Mouse (Mus musculus) layer of hippocampus, adult 18-20 months (tissue): Measurements from ENCODE around the gene Kdr. TPM values are rescaled to one million over a fixed set of nuclear protein-coding genes. Genes with fewer than 3 reads are reported as not detected.

Source experiments
- DNase-seq, 2 experiments: peaks; one replicate each; pipeline ENCODE4 v3.0.0; 2022; ENCODE audit warnings: low spot score in 2 of 2
- microRNA-seq, 2 experiments: library from miRNA; unstranded; fragments of <30 nt; microRNA quantifications; one replicate each; pipeline ENCODE4 v1.2.0; 2021
- total RNA-seq, 2 experiments: library from RNA; stranded (reverse); gene quantifications; 2 replicates each; pipeline ENCODE4 v1.2.3; 2021

Gene Kdr
- total RNA-seq, 2 experiments from 2014 or later: 4.4 to 6.4 TPM

DNA sequence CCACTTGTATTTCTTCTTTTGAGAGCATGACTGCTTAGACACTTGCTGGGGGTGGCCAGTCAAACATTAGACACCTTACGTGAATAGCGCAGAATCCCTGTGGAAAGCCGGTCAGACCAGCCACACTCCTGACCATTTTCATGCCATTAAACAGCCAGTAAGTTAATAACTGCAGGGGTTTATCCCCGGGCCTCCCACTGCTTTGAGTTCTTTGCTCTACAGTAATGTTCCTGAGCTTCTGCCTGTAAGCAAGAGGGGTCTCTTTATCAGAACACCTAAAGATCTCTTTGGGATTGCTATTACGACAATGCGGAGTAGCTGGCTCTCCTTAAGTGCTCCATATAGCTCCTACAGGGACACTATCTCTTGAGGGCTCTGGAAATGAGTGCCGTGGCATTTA is 58.7 kb downstream of the Kdr start:
- DNase-seq: no peak

- no peak for DNase-seq
Measured at GRCm38 (mm10) chr5:75918139-75918538, 60.1 kb downstream of the Kdr start.

DNA sequence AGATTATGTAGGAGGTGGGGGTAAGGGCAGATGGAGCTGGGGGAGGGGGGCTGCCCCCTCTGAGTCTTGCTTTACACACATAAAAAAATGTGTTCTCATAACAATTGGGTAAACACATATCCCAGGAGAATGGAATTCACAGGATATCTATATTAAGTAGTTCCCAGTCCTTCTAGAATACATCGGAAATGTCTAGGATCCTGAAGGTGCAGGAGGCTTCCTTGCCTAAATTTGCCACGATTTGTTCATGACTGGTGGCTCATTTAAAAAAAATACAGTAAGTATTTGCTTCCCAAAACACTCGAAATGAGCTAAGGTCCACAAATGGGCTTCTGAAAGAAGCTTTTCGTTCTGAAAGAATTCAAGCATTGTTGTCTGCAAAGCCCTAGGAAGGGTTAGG is 61.0 kb downstream of the Kdr start:
- no peak for DNase-seq

DNA sequence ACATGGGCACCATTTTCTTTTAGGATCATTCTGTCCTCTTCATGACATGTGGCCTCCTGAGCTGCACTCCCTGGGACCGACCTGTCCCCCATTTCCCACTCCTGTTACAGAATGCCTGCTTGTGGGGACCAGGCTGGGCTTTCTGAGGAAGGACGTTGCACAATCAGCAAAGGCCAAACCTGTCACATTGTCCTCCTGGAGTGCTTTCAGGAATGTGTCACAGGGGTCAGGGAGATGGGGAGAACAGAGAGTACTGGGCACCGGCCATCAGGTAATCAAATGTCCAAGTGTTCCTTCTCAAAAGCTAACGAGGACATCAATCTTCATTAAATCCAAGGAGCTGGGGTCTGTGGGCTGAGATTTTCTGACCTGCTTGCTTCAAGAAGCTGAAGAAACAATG is 72.2 kb downstream of the Kdr start:
- DNase-seq: no peak

GRCm38 (mm10) chr5:75900231-75900920 is 77.9 kb downstream of the Kdr start:
- no peak for DNase-seq

- no peak for DNase-seq
Measured at GRCm38 (mm10) chr5:75895351-75895750, 82.9 kb downstream of the Kdr start.

DNA sequence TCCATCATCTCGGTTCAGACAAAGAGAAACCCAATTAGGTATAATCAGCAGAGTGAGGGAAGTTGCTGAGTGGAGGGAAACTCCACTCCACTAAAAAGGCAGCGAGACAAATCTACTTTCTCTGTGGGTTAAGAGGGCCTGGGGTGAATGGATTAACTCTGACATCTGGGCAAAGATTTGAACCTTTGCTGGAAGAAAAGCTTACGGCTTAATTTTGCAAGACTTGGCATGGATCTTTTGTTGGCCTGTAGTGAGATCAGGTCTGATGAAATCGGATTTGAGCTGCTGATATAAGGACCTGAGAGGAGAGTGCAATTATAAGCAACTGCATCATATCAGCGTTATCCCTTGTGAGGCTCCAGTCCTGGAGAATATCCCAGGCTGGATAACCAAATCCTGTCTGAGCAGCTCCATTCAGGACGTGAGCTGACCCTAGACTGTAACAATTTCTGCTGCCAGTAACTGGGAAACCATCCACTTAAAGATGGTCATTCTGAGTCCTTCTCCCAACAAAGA is 85.2 kb downstream of the Kdr start:
- DNase-seq: no peak

Small RNA genes within 50 kb of the gene (microRNA-seq; reads per million reads assigned to microRNA genes)
- 0 reads per million in 2 experiments for gene Gm25374

Other genes starting within 250 kb of the Kdr start
- 10 to 100 TPM; 17.2 to 18.3 TPM for gene Srd5a3, start 161.8 kb upstream of the Kdr start, total RNA-seq
- 10 to 100 TPM; 28.7 to 29.0 TPM for gene Tmem165, start 205.4 kb upstream of the Kdr start, total RNA-seq